Mouse (Mus musculus): ENCODE measurements around the gene Sesn1. TPM values are rescaled to one million over a fixed set of nuclear protein-coding genes. Genes with fewer than 3 reads are reported as not detected.

Sesn1 gene
- total and polyA plus RNA-seq, 3 experiments: 11.7 TPM; not detected in 1

- no peak overlapping the region for H3K9ac ChIP-seq (ENCODE audit: control insufficient read depth, low read depth, low read length, poor library complexity, severe bottlenecking)
- no peaks in the 10 kb centered on the region for H3K79me2 ChIP-seq (ENCODE audit: control insufficient read depth, insufficient read depth, low read length, poor library complexity)
- H3K4me3 ChIP-seq (ENCODE audit: control insufficient read depth in 1 of 2, insufficient read depth in 1 of 2, low read depth in 2 of 2, low read length in 2 of 2): no peak overlapping the region
- no peak overlapping the region for H3K27ac ChIP-seq (ENCODE audit: control insufficient read depth, low read depth, low read length)
- H3K9me3 ChIP-seq (replicated peaks; ENCODE audit: insufficient read depth, low read length): no peaks in the 10 kb centered on the region
- H3K36me3 ChIP-seq (ENCODE audit: control insufficient read depth in 1 of 2, insufficient read depth in 2 of 2, low read length in 2 of 2): no peaks in the 10 kb centered on the region; a peak in 2 of 4 replicates
- no peak for TF ChIP-seq GATA1 (IDR thresholded peaks at IDR 0.05; ENCODE audit: low read depth, low read length)
- no peak for TF ChIP-seq TAL1 (IDR thresholded peaks at IDR 0.05; ENCODE audit: low read length)
- TF ChIP-seq POLR2A (IDR thresholded peaks at IDR 0.05; ENCODE audit: control insufficient read depth in 1 of 2, insufficient read depth in 1 of 2, low read depth in 1 of 2, low read length in 2 of 2, poor library complexity in 1 of 2): no peak
- TF ChIP-seq RAD21 (IDR thresholded peaks at IDR 0.05; ENCODE audit: low read depth, low read length): no peak
- TF ChIP-seq CHD1 (IDR thresholded peaks at IDR 0.05; ENCODE audit: low read depth, low read length): no peak
- no peak for TF ChIP-seq RCOR1 (IDR thresholded peaks at IDR 0.05; ENCODE audit: low read depth, low read length)
- no peak for TF ChIP-seq SIN3A (IDR thresholded peaks at IDR 0.05; ENCODE audit: low read length)
- TF ChIP-seq ELF1 (IDR thresholded peaks at IDR 0.05; ENCODE audit: low read depth, low read length): no peak
- TF ChIP-seq GABPA (IDR thresholded peaks at IDR 0.05; ENCODE audit: low read depth, low read length): no peak
- no peak for TF ChIP-seq JUND (IDR thresholded peaks at IDR 0.05; ENCODE audit: low read depth, low read length)
- no peak for TF ChIP-seq E2F4 (IDR thresholded peaks at IDR 0.05; ENCODE audit: borderline replicate concordance, low read depth, low read length)
- no peak for TF ChIP-seq MAX (IDR thresholded peaks at IDR 0.05; ENCODE audit: low read length)
- TF ChIP-seq ZMIZ1 (IDR thresholded peaks at IDR 0.05; ENCODE audit: low read depth, low read length): no peak
- TF ChIP-seq USF2 (IDR thresholded peaks at IDR 0.05; ENCODE audit: borderline replicate concordance in 1 of 2, insufficient read depth in 1 of 2, low read depth in 1 of 2, low read length in 2 of 2): no peak
- no peak for TF ChIP-seq MYB (IDR thresholded peaks at IDR 0.05; ENCODE audit: low read depth, low read length)
- peak; percentile 44 for DNase-seq (ENCODE audit: low read depth, low spot score)
- H3K27me3 ChIP-seq (ENCODE audit: control insufficient read depth in 1 of 2, insufficient read depth in 2 of 2, low read length in 2 of 2): no peaks in the 10 kb centered on the region
- H3K4me1 ChIP-seq (ENCODE audit: control insufficient read depth in 1 of 2, insufficient read depth in 2 of 2, low read length in 2 of 2): peaks cover 0 to 2% of the 10 kb centered on the region in 2 experiments; a peak in 1 of 4 replicates
These were observed 60.4 kb downstream of the Sesn1 start for GRCm38 (mm10) chr10:41870101-41870500.

DNA sequence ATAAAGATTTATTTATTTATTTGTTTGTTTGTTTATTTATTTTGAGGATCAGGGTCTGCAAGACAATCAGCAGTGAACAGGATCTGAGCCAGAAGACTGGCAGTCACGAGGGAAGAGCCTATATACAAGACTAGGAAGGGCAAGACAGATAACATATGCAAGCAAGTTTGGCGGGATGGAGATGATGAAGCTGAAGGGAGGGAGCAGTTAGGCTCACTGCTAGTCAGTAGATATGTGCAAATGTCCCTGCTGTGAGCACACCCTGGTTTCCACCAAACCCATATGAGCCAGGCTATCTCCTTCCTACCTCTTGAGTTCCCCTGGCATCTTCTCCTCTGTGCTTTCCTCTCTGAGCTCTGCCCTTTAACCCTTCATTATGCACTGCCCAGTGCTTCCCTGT lies 61.8 kb downstream of the Sesn1 start:
- Histone ChIP-seq H3K36me3 (ENCODE audit: control insufficient read depth in 1 of 2, insufficient read depth in 2 of 2, low read length in 2 of 2) (no peaks in the 10 kb centered on the region; a peak in 2 of 4 replicates), H3K27me3 (ENCODE audit: control insufficient read depth in 1 of 2, insufficient read depth in 2 of 2, low read length in 2 of 2) (no peaks in the 10 kb centered on the region), H3K4me1 (ENCODE audit: control insufficient read depth in 1 of 2, insufficient read depth in 2 of 2, low read length in 2 of 2) (peaks cover 0 to 2% of the 10 kb centered on the region in 2 experiments; a peak in 1 of 4 replicates), H3K79me2 (ENCODE audit: control insufficient read depth, insufficient read depth, low read length, poor library complexity) (no peaks in the 10 kb centered on the region), H3K4me3 (ENCODE audit: control insufficient read depth in 1 of 2, insufficient read depth in 1 of 2, low read depth in 2 of 2, low read length in 2 of 2) (no peak overlapping the region), H3K27ac (ENCODE audit: control insufficient read depth, low read depth, low read length) (no peak overlapping the region), H3K9me3 (replicated peaks; ENCODE audit: insufficient read depth, low read length) (no peaks in the 10 kb centered on the region), H3K9ac (ENCODE audit: control insufficient read depth, low read depth, low read length, poor library complexity, severe bottlenecking) (no peak overlapping the region)
- no peak for DNase-seq (ENCODE audit: low read depth, low spot score)
- TF ChIP-seq ZKSCAN1 (IDR thresholded peaks at IDR 0.05; ENCODE audit: low read depth, low read length) (no peak), UBTF (IDR thresholded peaks at IDR 0.05; ENCODE audit: borderline replicate concordance, insufficient read depth, low read depth, low read length) (no peak), JUND (IDR thresholded peaks at IDR 0.05; ENCODE audit: low read depth, low read length) (no peak), GATA1 (IDR thresholded peaks at IDR 0.05; ENCODE audit: low read depth, low read length) (no peak), ZNF384 (IDR thresholded peaks at IDR 0.05; ENCODE audit: low read depth, low read length) (no peak), KAT2A (conservative IDR thresholded peaks at IDR 0.05; ENCODE audit: low read depth, low read length) (no peak), BHLHE40 (IDR thresholded peaks at IDR 0.05; ENCODE audit: borderline replicate concordance, low read depth, low read length) (no peak), ETS1 (IDR thresholded peaks at IDR 0.05; ENCODE audit: low read depth, low read length) (no peak), RAD21 (IDR thresholded peaks at IDR 0.05; ENCODE audit: low read depth, low read length) (no peak), TAL1 (IDR thresholded peaks at IDR 0.05; ENCODE audit: low read length) (no peak), NELFE (IDR thresholded peaks at IDR 0.05; ENCODE audit: low read depth, low read length) (no peak), EP300 (IDR thresholded peaks at IDR 0.05; ENCODE audit: low read depth in 1 of 2, low read length in 2 of 2) (no peak), POLR2AphosphoS5 (IDR thresholded peaks at IDR 0.05; ENCODE audit: borderline replicate concordance, low read depth, low read length) (no peak), MYB (IDR thresholded peaks at IDR 0.05; ENCODE audit: low read depth, low read length) (no peak), ZC3H11A (IDR thresholded peaks at IDR 0.05; ENCODE audit: low read depth, low read length) (no peak), CHD2 (IDR thresholded peaks at IDR 0.05; ENCODE audit: low read length) (no peak), CTCF (IDR thresholded peaks at IDR 0.05 in 2 of 3, conservative IDR thresholded peaks at IDR 0.05 in 1 of 3; ENCODE audit: control insufficient read depth in 1 of 3, insufficient read depth in 1 of 3, low read depth in 2 of 3, low read length in 3 of 3, poor library complexity in 1 of 3, severe bottlenecking in 1 of 3) (no peak), POLR2AphosphoS2 (IDR thresholded peaks at IDR 0.05; ENCODE audit: low read length) (no peak)

Data from MEL (cell line).